Mouse (Mus musculus): ENCODE measurements around the gene Cyth1.

Gene Cyth1

DNA sequence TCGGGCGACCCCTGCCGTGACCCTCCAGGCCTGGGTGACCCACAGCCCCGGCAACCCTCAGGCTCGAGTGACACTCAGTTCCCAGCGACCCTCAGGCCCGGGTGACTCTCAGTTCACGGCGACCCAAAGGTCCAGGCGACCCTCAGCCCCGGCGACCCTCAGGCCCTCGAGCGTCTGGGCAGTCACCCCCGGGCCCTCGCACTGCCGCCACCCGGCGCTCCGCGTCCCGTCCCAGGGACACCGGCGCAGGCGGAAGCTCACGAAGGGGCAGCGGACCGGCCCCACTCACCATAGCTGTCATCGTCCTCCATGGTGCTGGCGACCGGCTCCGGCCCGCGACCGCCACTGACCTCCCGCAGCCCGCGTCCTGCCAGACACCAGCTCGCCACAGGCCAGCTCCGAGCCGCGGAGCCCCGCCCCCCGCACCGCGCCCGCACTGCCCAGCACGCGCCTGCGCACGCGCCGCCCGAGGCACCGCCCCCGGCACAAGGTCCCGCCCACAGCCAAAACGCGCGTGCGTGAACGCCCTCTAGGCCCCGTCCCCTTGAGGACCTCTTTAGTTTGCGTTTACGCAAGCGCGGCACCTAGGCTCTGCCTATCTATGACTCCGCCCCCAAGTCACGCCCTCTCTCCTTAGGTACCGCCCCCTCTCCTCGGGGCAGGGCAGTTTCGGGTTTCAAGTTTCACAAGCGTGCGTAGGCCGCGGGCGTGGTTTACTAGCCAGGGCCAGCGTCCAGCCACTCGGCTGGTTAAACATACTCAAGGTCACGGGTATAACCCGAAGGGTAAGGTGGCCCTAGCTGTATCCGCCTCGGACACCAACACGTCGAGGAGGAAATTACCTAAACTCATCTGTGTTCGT is at the start of gene Cyth1:
TSS of gene Cyth1 (minus strand) at position 443 of the 862 bp plus-strand sequence.
- peak; percentile 99 for DNase-seq

DNA sequence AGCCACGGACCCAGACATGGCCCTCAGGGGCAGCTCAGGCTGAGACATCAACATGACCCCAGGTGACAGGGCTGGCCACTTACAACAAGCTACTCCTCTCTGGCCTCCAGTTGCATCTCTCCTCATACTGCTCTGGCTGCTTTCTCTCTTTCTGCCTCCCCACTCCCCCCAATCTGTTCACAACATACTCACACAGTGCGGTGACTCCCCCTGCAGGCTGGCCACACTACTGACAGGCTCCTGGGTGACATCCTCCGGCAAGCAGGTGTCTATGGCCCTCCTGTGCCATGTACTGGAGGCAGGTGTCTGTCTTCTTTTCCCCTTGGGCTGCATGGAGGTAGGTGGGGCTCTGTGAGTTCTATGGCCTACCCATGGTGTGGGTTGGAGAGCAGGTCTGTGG is 49.6 kb upstream of the Cyth1 start:
- peak in 1 of 2 experiments; percentile 53 for DNase-seq

DNA sequence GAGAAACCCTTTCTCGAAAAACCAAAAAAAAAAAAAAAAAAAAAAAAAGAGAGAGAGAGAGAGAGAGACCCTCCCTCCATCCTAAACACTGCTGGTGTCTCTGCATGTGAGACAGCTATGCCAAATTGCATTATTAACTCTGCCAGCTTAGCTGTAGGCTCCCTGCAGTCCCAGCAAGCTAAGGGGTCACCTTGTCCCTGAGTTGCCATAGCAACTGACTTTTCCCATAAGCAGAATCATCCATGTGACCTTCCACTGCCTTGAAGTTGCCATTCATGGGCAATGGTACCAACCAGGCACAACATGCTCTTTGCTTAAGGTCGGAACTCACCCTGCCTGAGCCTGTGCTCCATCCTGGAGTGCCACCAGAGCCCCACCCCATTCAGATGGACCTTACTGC is 46.6 kb upstream of the Cyth1 start:
- DNase-seq, result no peak

DNA sequence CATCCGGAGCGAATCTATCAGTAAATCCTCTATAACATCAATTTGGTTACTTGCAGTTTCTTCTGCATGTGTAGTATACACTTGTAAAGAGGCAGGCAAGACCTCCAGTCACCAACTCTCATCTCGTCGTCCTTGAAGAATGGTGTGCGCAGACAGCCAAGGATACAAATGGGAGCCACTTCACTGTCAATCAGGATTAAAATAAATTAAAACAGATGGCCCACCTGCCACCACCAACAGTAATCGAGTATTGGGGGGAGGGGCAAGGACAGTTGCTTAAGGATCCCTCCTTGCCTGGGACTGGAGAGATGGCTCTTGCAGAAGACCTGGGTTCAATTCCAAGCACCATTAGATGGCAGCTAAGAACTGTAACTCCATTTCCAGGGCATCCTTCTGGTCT is 44.3 kb upstream of the Cyth1 start:
- peak; percentile 74 to 80 for DNase-seq

DNA sequence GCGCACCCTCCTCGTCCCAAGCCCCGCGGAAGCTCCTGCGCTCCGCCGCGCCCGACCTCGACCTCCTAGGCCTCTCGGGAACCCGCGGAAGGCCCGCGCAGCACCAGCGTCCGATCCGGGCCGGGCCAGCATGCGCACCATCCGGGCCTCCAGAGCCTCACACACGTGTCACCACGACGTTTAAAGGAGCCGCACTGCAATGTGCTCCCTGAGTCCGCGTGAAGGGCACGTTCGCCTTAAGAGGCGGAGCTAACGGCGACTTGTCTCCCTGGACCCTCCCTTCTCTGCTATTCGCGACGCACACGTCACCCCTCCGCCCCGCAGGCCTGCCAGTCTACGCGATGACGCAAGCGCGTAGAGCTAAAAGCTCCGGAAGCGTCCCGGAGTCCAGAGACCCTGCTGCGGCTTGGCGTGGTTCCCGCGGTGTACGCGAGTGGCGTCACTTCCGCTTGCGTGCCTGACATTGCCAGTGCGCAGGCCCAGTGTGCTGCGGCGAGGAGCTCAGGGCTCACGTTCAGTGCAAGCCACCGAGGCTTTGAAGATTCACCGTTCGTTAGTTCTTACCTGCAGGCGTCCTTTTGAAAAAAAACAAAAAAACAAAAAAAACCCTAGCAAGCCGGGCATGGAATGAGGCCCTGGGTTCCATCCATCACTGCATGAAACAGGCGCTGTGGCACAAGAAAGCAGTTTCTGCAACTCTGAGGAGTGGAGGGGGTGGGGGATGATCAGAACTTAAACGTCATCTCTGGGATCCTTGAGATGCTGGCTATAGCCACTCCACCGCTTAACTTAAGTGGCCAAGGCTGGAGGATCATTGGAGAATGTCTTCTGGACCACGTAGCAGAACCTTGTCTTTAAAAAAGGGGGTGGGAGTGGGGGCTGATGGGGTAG is 41.9 kb upstream of the Cyth1 start, which contains the start of gene Usp36:
TSS of gene Usp36 (minus strand) at position 246 of the 891 bp plus-strand sequence.
- peak; percentile 100 for DNase-seq

DNA sequence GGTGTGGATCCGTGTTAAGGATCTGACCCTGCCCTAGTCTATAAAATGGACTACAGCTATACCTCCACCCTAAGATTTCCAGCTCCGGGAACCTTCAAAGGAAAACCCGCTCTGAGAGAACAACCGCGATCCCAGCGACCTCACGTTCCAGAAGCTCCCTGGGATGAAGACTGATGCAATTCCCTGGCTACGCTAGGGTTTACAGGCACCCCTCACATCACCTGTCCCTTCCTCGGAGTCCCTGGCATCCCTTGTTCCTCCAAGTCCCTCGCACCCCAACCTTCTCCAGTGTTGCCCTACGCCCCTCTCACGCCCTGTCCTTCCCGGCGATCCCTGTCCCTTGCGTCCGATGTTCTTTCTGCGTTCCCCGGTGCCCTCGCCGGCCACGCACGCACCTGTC is 41.2 kb upstream of the Cyth1 start:
- no peak for DNase-seq

DNA sequence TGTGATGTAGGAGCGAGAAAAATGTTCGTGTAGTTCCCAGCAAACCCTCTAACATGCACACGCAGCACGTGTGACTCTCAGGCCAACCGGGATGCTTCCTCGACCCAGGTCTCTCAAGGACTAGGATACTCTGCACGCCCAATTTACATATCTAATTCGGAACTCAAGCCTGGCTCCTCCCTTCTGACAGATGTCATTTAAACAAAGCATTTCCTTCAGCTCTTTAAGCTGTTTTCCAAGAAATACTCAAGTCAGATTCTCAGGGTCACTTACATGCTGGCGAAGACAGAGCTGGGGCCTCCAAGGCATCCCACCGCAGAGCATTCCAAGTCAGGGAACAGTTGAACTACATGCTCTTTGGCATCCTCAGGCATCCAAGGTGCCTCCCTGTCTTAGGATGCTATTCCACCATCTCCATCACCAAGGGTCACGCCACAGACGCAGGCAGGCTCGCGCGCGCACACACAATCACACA is 40.7 kb upstream of the Cyth1 start:
- peak in 1 of 2 experiments; percentile 53 for DNase-seq

DNA sequence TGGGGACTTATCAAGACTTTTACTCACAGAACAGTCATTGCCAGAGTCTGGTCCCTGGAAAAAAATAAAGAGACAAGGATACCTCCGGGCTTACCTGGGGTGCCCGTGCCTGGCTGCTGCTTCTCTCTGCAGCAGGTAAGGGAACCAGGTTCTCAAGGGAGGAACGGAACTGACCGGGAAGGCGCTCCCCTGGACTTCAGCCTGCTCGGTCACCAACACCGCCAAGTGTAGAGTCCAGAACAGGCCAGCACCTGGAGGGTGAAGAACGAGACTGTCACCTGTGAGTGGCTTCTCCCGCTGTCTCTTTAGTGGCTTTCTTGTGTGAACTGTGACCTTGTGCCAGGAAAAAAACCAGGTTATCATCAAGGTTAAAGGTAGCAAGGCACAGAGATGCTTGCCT is 39.2 kb upstream of the Cyth1 start:
- no peak for DNase-seq

DNA sequence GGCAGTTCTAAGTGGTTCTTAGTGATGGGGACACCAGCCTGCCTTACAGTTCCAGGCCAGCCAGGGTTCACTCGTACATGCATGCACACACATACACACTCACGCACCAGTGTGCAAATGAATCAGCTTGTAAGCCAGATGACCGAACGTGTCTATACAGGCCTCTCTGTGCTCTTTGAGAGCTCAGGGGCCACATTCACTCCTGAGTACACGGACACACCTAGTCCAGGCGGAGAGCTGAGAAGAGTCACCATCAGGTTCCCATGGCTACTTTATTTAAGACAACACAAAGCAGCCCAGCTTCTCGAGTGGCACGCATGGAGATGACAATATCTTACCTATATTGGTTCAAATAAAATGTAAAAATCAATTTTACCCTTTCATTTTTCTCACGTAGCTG is 38.0 kb upstream of the Cyth1 start:
- DNase-seq, result no peak

DNA sequence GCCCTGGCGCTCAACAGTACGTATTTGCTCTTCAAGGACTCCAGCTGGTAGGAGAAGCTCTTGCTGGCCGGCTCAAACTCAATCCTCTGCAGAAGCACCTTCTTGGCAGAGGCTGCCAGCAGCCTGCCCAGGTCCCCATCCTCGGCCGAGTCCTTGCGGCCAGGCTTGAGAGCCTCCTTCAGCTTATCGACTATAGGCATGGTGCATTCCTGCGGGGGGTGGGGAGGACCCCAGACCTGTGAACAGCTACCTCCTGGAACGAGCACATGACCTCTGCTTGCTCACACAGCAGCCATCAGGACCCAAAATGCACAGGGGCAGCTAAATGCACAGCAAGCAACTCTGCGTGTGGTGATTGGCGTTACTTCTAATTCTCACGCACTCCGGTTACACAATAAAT is 37.4 kb upstream of the Cyth1 start:
- DNase-seq, result no peak

DNA sequence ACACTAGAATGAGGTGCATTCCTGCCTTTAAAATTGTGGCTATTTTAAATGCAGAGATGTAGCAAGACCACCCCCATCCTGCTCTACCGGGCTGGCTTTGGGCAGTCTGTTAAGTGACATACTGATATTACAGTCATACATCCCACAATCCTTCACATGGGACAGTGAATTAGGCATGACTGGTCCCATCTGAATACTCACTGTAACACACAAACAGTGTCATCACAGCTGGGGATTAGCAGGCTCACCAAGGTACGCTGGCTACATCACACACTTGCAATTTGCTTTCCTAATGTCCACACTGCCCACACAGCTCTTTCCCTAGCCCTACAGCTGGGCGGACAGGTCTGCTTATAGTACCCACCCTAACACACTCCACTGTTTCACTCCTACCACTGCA is 31.8 kb upstream of the Cyth1 start:
- DNase-seq, result no peak

DNA sequence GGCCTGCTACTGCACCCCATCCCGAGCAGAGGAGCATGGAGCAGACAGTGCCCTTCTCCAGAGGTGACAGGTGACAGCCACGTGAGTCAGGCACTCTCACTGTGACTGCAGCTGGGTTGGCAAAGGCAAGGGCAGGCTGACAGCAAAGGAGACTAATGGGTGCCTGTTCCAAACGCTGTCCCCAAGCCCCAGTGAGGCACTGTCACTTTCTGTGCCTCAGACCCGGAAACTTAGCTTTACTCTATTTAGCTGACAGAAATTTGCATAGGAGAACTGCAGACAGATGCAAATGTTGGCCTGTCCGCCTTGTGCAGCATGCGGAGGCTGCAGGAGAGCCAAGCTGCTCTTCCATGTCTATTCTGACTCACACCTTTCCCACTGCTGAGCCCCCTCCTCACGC is 27.9 kb upstream of the Cyth1 start:
- no peak for DNase-seq

DNA sequence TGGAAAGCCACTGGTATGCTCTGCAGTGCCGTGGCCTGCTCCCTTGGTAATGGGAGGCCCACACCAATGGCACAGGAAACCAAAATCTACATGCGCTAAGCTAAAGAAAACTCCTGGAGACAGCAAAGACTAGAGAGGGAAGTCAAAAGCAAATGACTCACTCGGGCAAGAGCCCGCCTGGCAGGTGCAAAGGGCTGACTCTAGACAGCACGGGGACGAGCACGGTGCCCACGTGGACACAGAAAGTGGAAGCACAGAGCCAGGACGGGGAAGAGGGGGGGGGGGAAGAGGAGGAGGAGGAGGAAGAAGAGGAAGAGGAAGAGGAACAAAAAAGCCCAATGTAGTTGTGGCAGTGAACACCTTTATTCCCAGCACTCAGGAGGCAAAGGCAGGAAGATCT is 26.7 kb upstream of the Cyth1 start:
- no peak for DNase-seq

DNA sequence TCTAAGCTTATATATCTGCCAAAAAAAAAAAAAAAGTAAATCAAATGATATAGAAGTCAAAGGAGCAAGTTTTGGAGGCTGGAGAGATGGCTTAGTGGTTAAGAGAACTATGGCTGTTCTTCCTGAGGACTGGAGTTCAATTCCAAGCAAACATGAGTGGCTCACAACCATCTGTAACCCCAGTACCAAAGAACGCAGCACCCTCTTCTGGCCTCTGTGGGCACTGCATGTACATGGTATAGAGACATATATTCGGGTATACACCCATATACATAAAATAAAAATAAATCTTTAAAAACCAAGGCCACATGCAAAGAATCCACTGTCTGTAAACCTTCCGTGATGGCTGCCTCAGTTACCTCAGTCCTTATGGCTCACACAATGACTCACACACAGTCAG is 21.4 kb upstream of the Cyth1 start:
- DNase-seq, result peak; percentile 58 to 59

DNA sequence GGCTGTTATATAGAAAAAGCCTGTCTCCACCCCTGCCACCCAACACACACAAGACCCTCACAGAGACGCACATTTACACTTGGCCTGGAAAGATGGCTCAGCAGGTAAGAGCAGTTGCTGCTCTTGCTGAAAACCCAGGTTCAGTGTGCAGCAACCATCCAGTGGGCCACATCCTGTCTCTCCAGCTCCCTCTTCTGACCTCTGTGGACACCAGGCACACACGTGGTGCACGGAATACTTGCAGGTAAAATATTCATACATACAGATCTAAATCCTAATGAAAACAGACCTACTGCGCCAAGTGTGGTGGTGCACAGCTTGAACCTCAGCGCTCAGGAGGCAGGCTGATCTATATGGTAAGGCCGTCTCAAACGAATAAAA is 18.3 kb upstream of the Cyth1 start:
- DNase-seq, result no peak

DNA sequence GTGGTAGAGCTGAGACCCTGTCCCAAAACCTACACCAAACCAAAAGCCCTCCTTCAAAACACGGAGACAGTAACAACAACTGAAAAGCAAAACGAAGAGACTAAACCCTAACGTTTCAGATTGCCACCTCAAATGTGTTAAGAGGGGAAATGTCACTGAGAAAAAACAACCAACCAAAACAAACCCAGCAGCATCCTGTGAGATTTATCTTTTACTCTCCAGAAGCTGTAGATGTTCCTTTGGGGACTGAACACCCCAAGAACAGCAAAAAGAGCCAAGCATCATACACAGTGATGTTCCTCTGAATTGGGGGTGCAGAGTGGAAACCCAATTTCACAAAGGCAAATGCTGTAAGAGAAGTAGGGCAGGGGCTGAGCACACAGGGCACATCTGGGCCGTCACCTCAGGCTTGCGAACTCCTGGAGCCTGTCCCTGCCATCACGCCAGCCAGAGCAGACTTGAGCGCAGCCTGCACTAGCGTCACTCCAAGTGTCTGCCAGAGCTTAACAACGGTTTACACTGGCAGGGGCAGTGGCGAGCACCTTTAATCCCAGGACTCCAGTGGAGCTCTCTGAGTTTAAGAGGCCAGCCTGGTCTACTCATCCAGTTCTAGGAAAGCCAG is 17.8 kb upstream of the Cyth1 start:
- DNase-seq, result no peak

DNA sequence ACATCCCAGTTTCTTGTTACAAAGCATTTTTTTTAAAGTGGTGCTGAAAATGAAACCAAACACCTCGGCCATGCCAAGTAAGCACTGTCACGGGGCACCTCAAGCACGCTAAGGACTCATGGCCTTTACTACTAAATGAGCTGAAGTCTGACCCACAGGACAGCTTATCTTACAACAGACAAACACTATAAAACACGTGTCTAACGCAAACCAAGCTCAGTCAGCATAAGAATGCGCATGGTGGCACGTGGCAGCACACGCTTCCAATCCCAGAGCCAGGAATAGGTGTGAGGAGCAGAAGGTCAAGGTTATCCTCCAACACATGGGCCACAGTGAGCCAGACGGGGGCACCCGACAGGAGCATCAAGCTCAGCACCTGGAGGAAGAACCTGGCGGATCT is 17.2 kb upstream of the Cyth1 start:
- no peak for DNase-seq

DNA sequence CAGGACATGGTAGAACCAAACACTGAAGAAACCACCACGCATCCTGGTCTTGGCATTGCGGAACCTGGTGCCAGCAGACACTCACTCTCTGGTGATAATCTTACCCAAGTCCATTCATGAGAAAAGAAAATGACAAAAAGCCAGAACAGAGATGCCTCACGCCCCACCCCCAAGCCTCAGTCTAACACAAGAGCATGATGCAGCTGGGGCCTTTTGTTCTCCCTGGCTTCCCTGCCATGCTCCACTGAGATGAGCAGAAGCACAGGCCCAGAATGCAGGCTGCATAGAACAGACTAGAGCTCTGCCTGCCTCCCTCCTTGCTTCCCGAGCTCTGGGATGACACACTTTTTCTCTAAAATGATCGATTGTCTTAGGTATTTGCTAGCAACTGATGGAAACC is 14.8 kb upstream of the Cyth1 start:
- peak; percentile 69 to 77 for DNase-seq

DNA sequence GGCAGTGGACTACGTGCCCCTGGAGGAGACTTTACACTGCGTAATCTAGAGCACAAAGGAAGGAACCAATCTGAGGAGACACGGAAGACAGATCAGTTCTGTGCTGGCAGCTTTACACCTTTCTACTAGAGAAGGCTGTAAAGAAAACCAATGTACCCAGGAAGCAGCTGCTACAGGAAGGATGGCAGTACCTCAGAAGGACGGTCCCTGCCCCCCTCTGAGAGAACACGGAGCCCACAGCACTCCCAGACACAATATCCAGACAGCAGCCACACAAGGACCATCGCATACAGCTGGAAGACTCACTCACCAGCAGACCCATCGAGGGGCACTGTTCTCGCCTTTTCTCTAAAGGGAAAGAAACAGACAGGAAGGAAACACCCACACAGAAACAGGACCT is 11.7 kb upstream of the Cyth1 start:
- no peak for DNase-seq

DNA sequence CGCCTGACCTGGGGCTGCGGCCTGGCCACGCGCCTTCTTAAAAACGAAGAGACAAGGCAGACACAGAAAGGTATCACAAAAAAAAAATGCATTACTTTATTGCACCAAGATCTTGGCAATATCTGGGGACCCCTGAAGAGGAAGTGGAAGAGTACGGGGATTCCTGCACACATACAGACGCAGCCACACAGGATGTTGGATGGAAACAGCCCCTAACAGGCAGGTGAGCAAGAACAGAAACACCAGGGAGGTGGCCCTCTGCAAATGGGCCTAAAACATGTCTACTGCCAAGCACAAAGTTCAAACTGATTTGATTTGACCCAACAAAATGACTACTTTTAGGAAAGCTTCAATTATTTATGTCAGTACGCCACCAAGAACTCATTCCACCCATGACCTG is 11.2 kb upstream of the Cyth1 start:
- no peak for DNase-seq

DNA sequence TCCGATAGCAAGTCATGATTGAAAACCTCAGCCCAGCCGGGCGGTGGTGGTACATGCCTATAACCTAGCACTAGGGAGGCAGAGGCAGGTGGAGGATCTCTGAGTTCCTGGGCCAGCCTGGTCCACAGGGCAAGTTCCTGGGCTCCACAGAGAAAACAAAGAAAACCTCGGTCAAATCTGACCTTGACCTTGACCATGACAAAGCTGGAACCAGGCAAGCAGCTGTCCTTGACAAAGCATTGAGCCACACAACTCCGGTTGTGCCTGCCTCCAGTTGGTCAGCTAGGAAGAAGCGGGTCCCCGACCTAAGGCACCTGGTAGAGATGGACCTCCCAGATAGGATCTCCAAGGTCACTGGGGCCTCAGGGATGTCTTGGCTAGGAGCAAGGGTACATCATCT is 8.0 kb upstream of the Cyth1 start:
- DNase-seq, result no peak

DNA sequence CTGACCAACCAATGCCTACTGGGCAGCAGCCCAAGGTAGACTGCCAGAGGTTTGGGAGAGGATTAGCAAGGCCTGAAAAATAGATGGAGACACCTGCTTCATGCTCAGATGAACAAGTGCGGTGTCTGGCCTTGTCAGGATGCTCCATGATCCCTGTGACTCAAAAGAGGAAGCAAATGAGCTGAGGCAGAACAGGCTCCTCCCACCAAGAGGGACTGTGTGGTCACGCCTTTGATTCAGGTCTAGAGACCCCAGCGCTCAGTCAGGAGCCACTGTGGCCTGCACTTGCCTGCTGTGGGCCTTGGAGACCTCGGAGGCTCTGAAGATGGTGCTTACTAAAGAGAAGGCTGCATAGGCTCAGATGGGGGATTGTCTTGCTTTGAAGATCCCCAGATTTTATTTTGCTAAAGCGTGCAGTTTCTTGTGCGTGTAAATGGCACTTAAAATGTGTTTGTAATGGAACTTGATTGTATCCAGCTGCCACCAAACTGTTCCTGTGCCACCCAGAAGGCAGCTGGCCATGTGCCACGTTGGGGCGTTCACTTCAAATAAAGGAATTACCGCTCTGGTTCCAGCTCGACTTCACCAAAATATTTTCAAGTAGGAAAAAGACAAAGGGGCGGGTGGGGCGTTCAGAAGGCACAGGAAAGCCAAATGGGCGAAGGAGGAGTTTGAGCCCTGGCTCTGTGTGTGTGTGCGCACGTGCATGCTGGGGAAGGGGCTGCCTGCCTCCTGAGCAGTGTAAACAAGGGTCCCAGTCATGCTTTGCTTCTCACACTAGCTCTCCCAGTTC is 6.0 kb upstream of the Cyth1 start:
- peak; percentile 98 for DNase-seq

Measured in cerebellum, postnatal 10 days (tissue).